Mouse (Mus musculus) fat pad, adult 2 months (tissue): ENCODE results near the gene Klhl8.
"Not testable (repeated sequence)": the region's sequence is repeated elsewhere in the genome, so short reads cannot be mapped to it uniquely, and the experiment has no call there.

Experiments
- DNase-seq: peaks from one replicate; pipeline ENCODE4 v3.0.0-alpha.2; 2011; ENCODE audit warnings: low read depth, low spot score; ENCODE audit errors: extremely low read depth

Gene Klhl8

DNA sequence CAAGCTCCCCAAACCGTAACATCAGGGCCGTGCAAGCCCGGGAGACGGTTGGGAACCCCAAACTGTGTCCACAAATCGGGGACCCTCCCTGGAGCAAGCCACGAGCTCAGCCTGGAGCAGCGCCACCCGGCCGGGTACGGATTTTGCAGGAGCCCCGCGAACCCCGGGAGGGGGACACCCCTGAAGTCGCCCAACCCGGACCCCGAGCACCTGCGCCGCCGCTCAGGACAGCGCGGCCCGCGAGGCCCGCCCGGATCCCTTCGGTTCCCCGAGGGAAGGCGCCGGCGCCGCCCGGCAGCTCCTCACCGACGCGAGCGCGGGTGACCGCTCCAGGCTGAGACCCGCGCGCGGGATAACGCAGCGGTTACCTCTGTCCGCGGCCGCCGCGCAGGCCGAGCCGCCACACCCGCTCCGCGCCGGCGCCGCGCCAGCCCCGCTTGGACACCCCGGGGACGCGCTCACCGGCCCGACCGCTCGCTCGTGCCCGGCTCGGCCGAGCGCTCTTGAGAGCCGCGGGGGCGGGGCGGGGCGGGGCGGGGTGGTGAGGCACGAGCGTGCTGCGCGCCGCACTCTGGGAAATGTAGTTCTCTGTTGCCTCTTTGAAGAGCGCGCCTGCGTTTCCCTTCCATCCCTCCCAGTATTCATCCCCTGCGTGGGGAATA is at the start of gene Klhl8:
Gene Klhl8 (minus strand): TSS at position 512 of the 662 bp plus-strand sequence.
- DNase-seq: no peak

DNA sequence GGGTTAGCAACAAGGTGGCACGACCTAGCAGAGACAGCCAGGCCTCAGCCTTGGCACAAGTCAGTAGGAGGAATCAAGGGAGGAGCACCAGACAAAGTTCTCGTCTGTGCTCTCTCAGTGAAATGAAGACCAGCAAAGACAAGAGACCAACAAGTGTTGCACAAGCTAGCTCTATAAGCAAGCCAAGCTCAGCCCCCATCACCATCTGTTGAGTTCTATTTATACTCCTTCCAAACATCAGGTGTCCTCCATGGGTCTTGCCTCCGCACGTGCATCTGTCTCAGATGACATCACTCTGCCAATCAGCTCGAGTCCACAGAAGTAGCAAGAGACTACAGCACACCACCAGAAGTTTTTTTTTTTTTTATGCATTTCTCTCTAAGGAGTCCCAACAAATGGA is 43.6 kb upstream of the Klhl8 start:
- no peak for DNase-seq

DNA sequence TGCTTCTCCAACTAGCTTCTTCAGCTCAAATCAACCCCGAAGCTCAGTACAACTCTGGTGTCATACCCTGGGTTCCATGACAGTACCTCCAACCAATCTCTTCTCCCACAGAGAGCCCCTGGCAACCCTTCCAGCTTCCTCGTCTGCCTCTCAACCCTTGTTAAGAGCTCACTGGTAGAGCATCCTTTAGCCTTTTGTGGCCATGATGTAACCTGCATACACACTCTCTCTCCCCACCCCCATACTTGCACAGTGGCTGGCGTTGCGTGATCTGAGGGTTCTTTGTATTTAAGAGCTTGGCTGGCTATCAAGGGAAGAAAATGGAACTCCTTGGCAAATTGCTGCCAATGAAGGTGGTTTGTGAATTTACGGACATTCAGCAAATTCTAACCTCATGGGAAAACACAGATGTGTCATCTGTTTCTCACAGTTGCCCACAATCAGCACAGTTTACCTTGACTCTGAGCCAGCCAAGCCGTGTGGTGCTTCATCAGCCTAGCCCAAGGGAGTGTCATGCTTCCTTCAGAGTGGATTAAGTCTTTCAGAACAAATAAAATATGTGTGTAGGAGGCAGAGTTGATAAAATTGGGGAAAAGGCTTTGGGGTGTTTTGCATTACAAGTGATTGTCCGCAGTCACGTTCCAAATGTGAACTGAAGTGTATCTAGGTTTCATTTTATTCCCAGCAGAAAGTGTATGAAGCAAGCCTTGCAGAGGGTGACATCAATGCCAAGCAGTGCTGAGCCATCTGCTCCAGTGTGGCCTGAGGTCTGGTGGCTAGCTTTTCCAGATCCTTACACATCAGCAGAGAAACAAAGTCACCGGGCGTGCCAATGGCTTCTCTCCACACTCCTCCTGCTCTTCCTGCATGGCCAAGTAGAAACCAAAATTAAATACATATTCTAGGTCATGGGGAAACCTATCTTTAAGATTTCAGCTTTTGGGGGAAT is 42.4 kb upstream of the Klhl8 start:
- DNase-seq: peak; percentile 70

DNA sequence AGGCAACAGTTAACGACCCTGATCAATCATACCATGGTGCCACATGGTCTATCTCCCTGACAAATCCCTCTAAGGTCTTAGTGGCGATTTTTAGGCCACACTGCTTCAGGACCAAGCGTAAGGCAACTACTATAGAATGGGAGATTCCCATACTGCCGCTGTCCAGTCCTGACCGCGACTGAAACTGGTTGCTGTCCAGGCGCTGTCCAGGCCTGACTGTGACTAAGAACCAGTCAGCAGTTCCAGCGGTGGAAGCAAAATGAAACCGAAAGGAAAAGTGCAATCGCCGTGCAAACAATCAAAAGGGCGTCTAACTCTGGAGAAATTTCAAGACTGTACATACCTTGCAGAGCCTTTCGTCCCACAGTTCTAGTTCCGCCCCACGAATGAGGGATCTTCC is 39.1 kb upstream of the Klhl8 start:
- not testable (repeated sequence) for DNase-seq

DNA sequence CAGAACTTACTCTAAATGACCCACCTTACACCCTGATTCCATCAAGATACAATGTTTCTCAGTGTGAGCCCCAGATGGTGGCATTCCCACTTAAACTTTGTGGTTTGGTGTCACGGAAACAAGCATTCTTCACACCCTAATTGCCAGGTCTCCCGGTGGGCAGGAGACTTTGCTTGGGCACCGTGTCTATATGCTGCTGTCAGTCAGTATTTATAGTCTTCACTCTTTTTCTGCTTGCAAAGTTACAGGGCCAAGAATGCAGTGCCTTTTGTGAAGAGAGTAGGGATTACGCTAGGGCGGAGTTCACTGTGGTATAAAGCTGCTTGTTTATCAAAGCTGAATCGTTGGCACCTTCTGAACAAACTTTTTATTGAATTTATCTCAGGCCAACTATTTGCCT is 32.1 kb upstream of the Klhl8 start:
- DNase-seq: no peak

DNA sequence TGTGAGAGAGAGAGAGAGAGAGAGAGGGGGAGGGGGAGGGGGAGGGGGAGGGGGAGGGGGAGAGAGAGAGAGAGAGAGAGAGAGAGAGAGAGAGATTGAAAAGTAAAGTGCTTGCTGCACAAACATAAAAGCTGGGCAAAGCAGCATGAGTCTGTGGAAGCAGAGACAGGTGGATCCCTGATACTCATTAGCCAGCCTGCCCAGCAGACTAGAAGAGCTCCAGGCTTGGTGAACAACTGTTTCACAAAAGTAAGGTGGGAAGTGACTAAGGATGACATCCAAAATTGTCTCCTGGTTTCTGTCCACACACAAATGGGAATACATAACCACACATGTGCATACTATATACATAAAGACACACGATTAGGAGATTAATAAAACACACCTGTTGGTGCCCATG is 28.8 kb upstream of the Klhl8 start:
- no peak for DNase-seq

DNA sequence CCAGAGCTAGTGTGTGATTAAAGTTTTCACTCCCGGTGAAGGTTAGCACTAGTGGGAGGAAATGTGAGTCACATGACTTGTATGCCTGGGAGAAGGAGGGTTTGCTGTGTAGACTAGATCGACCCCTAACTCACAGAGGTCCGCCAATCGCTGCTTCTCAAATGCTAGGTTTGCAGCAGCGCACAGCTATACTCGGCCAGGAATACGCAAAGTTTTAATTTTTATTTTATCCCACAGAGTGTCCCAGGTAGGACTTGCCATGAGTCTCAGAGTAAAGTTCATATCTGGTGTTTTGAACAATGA is 28.2 kb upstream of the Klhl8 start:
- DNase-seq: no peak

DNA sequence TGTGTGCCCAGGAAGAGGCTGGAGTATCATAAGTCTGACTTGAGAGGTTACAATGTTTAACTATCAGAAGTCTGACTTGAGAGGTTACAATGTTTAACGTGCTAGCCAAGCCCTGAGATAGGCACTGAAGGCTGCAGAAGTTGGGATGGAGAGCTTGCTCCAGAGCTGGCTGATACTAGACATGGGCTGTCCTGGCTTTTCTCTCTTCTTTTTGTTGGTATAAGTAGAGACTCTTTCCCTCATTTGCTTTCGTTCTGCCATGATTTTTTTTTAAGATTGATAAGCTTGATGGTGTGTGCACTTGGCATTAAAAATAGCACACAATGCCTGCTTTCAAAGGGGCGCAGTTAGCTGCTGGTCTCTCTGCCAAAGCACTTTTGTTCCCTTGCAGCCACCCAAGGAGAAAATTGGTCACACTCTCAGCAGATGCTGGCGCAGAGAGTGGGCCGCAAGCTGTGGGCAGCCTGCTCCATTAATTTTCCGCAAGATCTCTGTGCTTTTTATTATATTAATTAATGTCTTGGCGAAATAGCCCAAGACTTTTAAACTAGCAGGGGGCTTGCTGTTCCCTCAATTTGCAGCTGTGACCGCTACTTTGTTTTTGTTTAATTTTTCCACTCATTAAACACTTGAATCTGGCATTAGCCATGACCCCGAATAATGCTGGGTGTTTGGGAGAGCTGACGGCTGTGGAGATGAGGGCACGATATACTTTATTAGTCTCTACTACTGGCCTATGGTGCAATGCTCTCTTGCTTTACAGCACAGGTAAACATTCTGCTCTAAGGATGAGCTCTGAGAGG is 27.7 kb upstream of the Klhl8 start:
- DNase-seq: no peak

DNA sequence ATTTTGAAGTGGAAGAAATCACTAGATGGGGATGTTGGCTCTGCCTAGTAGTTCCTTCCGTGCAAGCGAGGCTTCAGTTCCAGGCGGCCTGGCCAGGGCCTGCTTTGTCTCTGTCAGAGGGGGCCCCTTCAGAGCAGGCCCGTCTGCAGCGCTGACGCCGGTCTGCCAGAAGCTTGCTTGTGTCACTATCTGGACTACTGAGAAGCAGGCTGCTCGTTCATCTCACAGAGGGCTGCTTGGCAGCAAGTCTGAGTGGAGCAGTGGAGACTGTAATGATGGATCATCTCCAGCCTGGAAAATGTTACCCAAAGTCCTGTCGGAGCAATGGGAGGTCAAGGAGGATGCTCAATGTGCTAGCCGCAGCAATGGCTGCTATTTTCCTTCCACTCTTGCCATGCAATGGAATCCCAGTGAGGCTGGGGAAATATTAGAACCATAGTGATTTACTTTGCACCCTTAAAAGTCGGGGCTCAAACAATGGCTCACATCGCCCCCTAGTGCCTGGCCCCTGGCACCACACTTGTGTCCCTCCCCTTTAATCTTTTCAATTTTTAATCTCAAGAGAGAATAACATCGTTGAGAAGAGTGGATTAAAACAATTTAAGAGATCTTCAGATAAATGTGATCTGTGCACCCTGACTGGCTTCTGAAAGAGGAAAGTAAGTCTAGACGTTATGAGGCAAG is 26.0 kb upstream of the Klhl8 start:
- DNase-seq: no peak

DNA sequence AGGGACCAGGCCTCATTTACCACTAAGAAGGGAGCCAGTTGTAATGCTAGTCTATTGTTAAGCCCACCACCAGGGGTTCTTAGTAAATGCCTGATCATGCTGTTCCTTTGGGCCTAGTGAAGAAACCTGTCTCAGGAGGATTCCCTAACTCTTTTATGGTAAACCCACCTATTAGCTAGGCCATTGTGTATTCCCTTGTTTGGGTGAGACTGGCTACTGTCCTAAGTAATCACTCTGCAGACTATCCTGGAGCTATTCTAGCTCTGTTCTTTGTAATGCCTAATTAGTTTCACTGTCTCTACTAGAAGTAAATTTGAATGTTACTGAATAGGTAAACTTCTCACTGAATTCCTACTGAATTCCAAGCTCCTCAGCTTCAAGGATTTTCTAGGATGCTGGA is 20.9 kb upstream of the Klhl8 start:
- not testable (repeated sequence) for DNase-seq

DNA sequence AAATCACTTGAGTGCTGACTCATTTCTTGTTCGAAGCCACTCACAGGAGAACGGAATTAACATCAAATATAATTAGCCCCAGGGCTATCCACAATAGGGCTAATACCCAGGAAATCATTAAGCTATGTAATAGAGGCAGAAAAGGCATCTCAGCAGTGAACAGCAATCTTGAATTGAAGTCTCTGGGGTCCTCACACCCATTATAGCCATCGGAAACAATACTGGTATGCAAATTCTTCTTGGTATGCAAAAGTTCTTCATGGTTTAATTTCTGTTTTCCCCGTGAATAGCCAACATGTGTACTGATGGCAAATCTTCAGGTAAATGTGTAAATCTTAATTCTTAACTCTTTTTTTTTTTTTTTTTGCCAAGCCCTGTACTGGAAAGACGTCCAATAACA is 19.5 kb upstream of the Klhl8 start:
- no peak for DNase-seq

DNA sequence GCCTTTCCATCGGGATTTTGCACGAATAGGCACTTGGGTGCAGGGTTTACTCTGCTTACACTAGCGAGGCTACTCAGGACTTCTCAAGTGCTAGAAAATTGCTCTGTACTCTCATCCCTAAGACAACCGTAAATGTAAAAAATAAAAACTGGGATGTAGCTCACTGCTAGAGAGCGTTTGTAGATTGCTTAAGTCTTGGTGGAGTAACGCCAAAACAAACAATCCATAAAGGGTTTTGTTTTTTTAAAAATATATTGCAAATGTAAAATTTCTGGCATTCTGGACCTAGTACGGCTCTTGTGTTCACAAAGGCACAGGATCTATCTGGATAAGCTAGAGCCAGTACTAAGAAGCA is 17.1 kb upstream of the Klhl8 start:
- no peak for DNase-seq

DNA sequence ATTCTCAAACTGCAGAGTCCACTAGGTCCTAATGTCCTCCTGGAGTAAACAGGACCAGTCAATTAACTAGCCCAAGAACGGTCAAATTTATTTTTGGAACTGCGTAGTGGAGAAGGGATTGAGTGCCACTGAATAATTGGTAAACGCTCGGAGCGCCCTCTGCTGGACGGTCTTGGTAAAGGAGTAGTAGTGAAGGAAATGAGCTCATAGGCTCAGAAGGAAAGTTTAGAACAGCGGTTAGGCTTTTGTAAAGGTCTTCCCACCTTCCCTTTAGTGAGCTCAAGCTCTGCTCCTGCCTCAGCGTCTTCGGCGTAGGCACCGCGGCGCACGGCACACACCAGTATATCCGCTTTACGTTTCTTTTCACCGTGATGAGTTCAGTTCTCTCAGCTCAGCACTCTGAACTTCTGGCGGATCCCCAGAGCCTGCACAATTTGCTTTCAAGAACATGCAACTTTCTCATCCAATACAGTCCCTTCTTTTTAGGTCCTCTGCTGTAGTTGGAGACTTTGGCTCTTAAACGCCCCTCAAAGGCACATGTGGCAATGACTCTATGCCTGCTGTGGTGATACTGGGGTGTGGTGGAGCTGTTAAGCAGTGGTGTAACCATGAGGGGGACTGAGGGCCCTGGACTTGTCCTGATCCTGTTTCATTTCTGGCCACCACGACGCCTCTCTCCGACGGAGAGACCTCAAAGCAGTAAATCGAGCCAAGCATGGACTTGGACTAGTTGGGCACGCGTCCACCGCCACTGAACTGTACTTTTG is 16.6 kb upstream of the Klhl8 start:
- DNase-seq: no peak

DNA sequence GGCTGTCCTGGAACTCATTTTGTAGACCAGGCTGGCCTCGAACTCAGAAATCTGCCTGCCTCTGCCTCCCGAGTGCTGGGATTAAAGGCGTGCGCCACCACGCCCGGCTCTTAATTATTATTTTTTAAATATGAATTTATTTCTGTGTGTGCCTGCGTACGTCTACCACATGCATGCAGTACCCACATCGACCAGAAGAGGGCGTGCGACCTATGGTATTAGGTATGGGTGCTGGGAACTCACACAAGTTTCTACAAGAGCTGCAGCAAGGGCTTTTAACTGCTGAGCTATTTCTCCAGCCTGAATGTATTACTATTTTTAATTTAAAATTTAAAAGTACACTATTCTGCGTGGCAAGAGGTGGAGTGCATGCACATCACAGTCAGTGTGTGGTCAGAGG is 15.3 kb upstream of the Klhl8 start:
- no peak for DNase-seq

DNA sequence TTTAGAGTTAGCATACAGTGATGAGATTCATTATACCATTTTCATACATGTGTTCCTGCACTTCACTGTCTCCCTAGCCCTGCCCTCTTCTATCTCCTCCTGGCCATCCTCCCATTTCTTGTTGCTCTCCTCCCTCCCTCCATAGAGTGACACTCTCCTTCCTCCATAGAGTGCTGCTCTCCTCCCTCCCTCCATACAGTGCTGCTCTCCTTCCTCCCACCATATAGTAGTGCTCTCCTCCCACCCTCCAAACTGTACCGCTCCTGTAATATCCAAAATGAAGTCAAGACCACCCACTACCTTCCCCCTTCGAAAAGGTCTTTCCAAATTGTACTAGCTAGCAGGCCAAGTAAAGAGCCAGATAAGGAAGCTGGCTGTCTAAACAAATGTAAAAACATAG is 12.7 kb upstream of the Klhl8 start:
- no peak for DNase-seq

DNA sequence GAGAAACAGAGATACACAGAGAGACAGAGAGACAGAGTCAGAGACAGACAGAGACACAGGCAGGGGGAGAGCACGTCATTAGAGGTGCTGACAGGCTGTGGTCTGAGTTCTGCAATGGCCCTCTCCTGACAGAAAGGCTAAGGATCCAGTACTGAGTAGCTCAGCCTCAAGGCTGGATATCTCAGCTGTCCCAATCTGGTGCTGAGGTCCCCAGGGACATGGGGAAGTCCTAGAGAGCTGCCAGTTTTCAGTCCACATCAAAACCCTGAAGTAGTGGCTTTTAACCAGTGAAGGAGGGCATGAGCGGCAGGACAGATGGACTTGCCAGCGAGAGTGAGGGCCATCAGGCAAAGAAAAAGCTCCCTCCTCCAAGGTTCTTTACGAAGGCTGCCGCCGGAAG is 12.0 kb upstream of the Klhl8 start:
- DNase-seq: no peak

DNA sequence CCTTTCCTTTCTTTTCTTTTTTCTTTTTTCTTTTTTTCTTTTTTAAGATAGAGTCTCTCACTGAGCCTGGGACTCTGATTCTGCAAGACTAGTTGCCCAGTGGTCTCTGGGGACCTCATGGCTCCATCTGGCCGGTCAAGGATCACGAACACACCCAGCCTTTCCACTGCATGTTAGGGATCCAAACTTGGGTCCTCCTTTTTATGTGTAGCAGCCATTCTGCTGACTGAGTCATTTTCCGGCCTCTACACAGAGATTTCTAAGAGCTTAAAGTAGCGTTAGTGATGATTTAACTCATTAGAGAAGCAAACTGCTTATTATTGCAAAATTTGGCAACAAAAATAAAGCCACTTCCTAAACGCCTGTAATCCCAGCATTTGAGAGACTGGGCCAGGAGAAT is 11.4 kb upstream of the Klhl8 start:
- no peak for DNase-seq

DNA sequence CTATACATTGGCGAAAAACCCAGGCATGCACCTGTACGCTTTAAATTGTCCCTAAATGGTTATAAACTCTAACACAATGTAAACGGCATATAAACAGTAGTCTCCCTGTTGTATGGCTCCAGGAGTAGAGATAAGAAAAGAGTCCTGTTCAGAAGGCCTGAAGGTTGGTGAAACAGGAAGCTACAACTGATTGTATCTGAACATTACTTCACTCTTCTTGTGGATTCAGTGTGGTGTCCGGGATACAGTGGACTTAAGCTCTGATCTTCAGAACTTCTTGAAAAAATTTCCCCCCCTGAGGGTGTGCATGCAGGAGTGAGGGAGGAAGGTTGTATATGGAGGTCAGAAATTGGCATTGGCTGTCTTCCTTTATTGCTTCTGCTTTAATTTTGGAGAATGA is 8.4 kb upstream of the Klhl8 start:
- DNase-seq: no peak

DNA sequence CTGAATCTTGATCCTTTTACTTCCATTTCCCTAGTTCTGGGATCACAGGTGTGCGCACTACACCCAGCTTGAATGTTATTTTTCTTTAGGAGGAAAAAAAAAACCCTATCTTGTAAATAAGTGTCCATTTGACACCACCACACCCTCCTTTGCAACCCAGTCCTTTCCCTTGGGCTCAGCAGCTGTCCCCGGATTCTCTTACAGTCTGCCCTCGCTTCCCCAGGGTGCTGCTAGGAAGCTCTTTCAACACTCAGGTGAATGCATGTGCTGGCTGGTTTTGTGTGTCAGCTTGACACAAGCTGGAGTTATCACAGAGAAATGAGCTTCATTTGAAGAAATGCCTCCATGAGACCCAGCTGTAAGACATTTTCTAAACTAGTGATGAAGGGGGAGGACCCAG is 7.2 kb upstream of the Klhl8 start:
- DNase-seq: no peak

DNA sequence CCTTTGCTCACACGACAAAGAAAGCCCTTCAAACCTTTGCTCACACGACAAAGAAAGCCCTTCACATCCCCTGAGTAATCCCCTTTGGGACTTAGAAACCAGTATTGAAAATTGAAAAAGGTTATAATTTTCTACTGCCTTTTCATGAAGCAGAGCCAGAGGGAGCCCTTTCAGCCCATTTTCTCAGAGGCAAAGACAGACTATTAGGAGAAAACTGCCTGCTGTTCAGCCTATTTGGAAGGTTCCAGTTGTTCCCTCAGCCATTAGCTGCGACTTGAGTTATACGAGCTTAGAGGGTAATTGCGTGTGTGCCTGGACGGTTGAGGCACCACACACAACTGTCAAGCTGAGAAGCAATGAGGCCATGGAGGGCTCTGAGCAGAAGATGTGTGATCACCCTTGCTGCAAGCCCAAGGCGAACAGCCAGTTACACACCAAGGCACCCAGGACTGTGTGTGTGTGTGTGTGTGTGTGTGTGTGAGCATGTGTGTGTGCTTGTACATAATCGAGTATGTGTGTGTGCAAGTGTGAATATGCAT is 6.4 kb upstream of the Klhl8 start:
- DNase-seq: no peak
